Mouse (Mus musculus): ENCODE measurements around the gene 1700016K19Rik. TPM values are rescaled to one million over a fixed set of nuclear protein-coding genes. Genes with fewer than 3 reads are reported as not detected.

1700016K19Rik gene
- polyA plus RNA-seq (2014; fragmentation: Nextera tagmentation; extraction: Ambion mirVana): 1.2 and 1.7 TPM in 2 replicates

DNA sequence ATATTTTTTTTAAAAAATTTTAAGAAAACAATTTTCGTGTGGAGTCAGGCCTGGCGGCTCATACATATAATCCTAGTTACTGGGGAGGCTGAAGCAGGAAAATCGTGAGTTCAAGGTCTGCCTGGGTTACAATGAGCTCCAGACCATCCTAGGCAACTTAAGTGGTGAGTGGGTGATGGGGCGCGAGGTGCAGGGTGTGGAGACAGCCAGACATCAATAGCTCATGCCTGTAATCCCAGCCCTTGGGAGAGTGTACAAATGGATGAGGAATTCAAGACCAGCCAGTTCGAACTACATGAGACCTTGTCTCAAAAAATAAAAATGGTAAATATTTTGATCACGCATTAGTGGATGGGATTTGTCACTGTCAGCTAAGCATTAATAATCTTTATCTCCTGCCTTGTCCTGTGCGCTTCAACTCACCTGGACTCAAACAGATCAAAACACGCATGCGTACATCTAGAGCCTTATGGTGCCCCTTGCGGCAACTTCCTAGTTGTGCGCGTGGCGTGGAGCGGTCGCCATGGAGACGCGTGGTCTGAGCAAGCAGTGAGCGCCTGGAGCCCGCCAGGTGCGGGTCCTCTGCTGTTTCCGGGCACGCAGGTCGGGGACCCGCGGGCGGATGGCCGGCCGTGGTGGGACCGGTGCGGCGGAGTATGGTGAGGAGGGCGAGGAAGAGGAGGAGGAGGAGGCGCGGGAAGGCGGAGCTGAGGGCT, at the start of gene 1700016K19Rik:
Gene 1700016K19Rik (plus strand): TSS at position 473 of the 716 bp plus-strand sequence.
- no peaks in the 10 kb centered on the region for H3K4me1 ChIP-seq (ENCODE audit: control insufficient read depth, insufficient read depth, low read length)
- no peaks in the 10 kb centered on the region for H3K36me3 ChIP-seq (ENCODE audit: control insufficient read depth, insufficient read depth, low read length)
- ATAC-seq (ENCODE audit: low read depth): peak; percentile 87
- 12% methylated on average over 36 of the region's 36 CpGs for WGBS
- H3K4me3 ChIP-seq (ENCODE audit: low read depth, low read length): peak within 1 kb of the TSS; percentile 48
- H3K27ac ChIP-seq (ENCODE audit: low read depth, low read length): no peak within 1 kb of the TSS
- peak within 1 kb of the TSS; percentile 76 for H3K4me2 ChIP-seq (ENCODE audit: low read depth, low read length)
- no peaks in the 10 kb centered on the region; the same call in 1 of the 2 replicates for H3K27me3 ChIP-seq (ENCODE audit: control insufficient read depth, insufficient read depth, low read length)
- no peaks in the 10 kb centered on the region for H3K9me3 ChIP-seq (ENCODE audit: control insufficient read depth, low read length)
- H3K9ac ChIP-seq (replicated peaks; ENCODE audit: low read depth, low read length): peak within 1 kb of the TSS; percentile 48

DNA sequence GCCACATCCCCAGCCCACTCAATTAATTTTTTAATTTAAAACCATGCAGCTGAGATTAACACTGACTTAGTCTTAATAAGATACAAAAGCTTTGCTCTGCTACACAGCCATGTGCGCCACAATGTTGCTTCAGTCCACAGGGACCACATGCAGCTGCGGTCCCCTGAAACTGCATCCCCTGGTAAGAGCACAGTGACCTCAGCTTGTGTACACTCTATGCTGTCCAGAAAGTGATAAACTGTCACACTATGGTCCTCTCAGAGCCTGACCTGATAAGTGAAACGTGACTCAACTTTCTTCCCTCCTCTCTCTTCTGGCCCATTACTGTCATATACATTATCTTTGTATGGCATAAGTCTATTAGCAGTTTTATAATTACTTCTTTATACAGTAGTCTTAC, 49.3 kb upstream of the 1700016K19Rik start:
- H3K4me3 ChIP-seq (ENCODE audit: low read depth, low read length): no peak overlapping the region
- peaks cover 12% of the 10 kb centered on the region; the same call in 1 of the 2 replicates for H3K4me1 ChIP-seq (ENCODE audit: control insufficient read depth, insufficient read depth, low read length)
- WGBS: 43% methylated on average over 3 of the region's 3 CpGs
- no peak for ATAC-seq (ENCODE audit: low read depth)
- no peak overlapping the region for H3K27ac ChIP-seq (ENCODE audit: low read depth, low read length)
- no peaks in the 10 kb centered on the region for H3K36me3 ChIP-seq (ENCODE audit: control insufficient read depth, insufficient read depth, low read length)
- H3K4me2 ChIP-seq (ENCODE audit: low read depth, low read length): no peak overlapping the region
- no peaks in the 10 kb centered on the region for H3K9me3 ChIP-seq (ENCODE audit: control insufficient read depth, low read length)
- H3K27me3 ChIP-seq (ENCODE audit: control insufficient read depth, insufficient read depth, low read length): no peaks in the 10 kb centered on the region
- H3K9ac ChIP-seq (replicated peaks; ENCODE audit: low read depth, low read length): no peak overlapping the region

DNA sequence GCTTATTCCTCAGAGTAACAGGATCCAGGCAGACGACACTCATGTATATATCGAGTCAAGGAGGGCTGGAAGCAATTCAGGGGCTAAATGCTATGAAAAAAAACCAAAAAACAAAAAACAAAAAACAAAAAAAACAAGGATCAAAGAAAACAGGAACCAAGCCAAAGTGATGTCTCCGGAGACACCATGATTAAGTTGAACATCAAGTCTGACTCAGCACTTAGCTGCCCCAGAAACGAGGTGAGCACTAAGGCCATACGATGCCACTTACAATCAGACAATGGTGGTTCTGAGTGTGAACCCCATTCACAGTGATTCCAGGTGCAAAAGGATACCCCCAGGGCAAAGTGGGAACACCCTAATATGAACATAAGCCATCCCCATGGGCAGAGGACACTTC, 47.8 kb upstream of the 1700016K19Rik start:
- 80% methylated on average over 5 of the region's 5 CpGs for WGBS
- no peak overlapping the region for H3K4me2 ChIP-seq (ENCODE audit: low read depth, low read length)

DNA sequence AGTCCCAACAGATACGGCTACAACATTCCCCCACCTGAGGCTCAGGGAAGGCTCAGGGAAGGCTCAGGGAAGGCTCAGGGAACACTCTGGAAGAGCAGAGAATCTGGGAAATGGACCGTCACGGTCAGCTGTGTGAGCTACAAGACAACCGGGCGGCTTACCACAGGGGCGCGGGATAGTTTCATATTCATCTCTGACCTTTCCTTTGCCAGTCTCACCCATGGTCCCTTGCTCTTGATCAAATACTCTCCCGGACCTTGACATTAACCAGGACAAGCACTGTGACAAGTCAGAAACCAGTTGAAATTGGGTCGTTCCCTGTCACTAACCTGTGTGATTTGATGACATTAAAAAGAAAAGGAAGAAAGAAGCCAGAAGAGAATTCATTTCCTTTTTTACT, 44.8 kb upstream of the 1700016K19Rik start:
- H3K27me3 ChIP-seq (ENCODE audit: control insufficient read depth, insufficient read depth, low read length): no peaks in the 10 kb centered on the region
- no peaks in the 10 kb centered on the region for H3K4me1 ChIP-seq (ENCODE audit: control insufficient read depth, insufficient read depth, low read length)
- H3K36me3 ChIP-seq (ENCODE audit: control insufficient read depth, insufficient read depth, low read length): no peaks in the 10 kb centered on the region
- no peak overlapping the region for H3K4me3 ChIP-seq (ENCODE audit: low read depth, low read length)
- 93% methylated on average over 9 of the region's 9 CpGs for WGBS
- H3K27ac ChIP-seq (ENCODE audit: low read depth, low read length): no peak overlapping the region
- ATAC-seq (ENCODE audit: low read depth): no peak
- H3K9me3 ChIP-seq (ENCODE audit: control insufficient read depth, low read length): no peaks in the 10 kb centered on the region
- no peak overlapping the region for H3K9ac ChIP-seq (replicated peaks; ENCODE audit: low read depth, low read length)
- no peak overlapping the region for H3K4me2 ChIP-seq (ENCODE audit: low read depth, low read length)

More for the DNA sequence above, 47.8 kb upstream of the 1700016K19Rik start:
- Histone ChIP-seq H3K27ac (ENCODE audit: low read depth, low read length) (no peak overlapping the region), H3K9me3 (ENCODE audit: control insufficient read depth, low read length) (no peaks in the 10 kb centered on the region), H3K36me3 (ENCODE audit: control insufficient read depth, insufficient read depth, low read length) (no peaks in the 10 kb centered on the region), H3K4me3 (ENCODE audit: low read depth, low read length) (no peak overlapping the region), H3K9ac (replicated peaks; ENCODE audit: low read depth, low read length) (no peak overlapping the region), H3K4me1 (ENCODE audit: control insufficient read depth, insufficient read depth, low read length) (peaks cover 9% of the 10 kb centered on the region; the same call in 1 of the 2 replicates), H3K27me3 (ENCODE audit: control insufficient read depth, insufficient read depth, low read length) (no peaks in the 10 kb centered on the region)
- ATAC-seq (ENCODE audit: low read depth): no peak

DNA sequence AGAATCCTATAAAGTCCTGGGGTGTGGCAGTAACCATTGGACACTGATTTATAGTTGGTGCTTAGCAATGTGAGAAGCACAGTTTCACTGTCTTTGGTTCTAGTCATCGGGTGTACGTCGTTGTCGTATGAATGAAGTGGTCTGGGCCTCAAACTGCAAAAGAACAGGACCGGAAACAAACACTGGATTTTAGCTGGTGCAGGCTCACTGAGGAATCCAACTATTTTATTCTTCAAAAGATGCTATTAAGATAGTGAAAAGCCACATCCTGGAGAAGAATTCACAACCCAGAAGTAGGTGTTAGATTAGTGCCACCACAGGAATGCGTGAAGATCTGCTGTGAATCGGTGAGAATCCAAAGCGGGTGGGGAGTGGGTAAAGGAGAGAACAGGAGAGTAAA, 43.1 kb upstream of the 1700016K19Rik start:
- Histone ChIP-seq H3K4me2 (ENCODE audit: low read depth, low read length) (no peak overlapping the region), H3K27ac (ENCODE audit: low read depth, low read length) (no peak overlapping the region), H3K4me3 (ENCODE audit: low read depth, low read length) (no peak overlapping the region), H3K4me1 (ENCODE audit: control insufficient read depth, insufficient read depth, low read length) (no peaks in the 10 kb centered on the region), H3K27me3 (ENCODE audit: control insufficient read depth, insufficient read depth, low read length) (no peaks in the 10 kb centered on the region), H3K9me3 (ENCODE audit: control insufficient read depth, low read length) (no peaks in the 10 kb centered on the region), H3K9ac (replicated peaks; ENCODE audit: low read depth, low read length) (no peak overlapping the region), H3K36me3 (ENCODE audit: control insufficient read depth, insufficient read depth, low read length) (no peaks in the 10 kb centered on the region)
- ATAC-seq (ENCODE audit: low read depth): no peak
- 43% methylated on average over 8 of the region's 8 CpGs for WGBS

DNA sequence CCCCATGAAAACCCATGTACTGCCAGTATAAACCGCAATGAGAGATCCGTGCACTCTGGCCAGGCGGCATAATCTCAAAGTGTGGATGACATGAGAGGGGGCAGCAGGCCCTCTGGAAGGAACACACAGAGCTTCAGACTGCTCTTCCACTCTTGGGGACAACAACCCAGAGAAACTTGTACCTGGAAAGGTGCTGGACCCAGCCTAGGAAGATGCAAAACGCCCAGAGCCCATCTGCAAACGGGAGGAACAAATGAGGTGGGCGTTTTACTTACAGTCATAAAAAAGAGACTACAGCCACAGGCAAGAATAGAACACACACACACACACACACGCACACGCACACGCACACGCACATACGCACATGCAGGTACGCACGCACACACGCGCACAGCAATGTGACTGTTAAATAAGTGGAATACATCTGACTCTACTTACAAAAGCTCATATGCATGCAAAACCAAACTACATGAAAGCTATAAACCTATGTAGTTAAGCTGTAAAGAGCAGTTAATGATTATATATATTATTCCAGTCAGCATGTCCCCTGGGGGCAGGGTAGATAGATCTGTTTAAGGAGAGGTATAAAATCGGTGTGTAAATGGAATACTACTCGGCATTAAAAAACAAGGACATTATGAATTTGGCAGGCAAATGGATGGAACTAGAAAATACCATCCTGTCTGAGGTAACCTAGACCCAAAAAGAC, 42.4 kb upstream of the 1700016K19Rik start:
- H3K27me3 ChIP-seq (ENCODE audit: control insufficient read depth, insufficient read depth, low read length): no peaks in the 10 kb centered on the region
- no peaks in the 10 kb centered on the region for H3K36me3 ChIP-seq (ENCODE audit: control insufficient read depth, insufficient read depth, low read length)
- no peak overlapping the region for H3K4me3 ChIP-seq (ENCODE audit: low read depth, low read length)
- ATAC-seq (ENCODE audit: low read depth): no peak
- no peak overlapping the region for H3K27ac ChIP-seq (ENCODE audit: low read depth, low read length)
- WGBS: 70% methylated on average over 17 of the region's 17 CpGs
- no peak overlapping the region for H3K9ac ChIP-seq (replicated peaks; ENCODE audit: low read depth, low read length)
- H3K9me3 ChIP-seq (ENCODE audit: control insufficient read depth, low read length): no peaks in the 10 kb centered on the region
- H3K4me2 ChIP-seq (ENCODE audit: low read depth, low read length): no peak overlapping the region
- no peaks in the 10 kb centered on the region for H3K4me1 ChIP-seq (ENCODE audit: control insufficient read depth, insufficient read depth, low read length)

DNA sequence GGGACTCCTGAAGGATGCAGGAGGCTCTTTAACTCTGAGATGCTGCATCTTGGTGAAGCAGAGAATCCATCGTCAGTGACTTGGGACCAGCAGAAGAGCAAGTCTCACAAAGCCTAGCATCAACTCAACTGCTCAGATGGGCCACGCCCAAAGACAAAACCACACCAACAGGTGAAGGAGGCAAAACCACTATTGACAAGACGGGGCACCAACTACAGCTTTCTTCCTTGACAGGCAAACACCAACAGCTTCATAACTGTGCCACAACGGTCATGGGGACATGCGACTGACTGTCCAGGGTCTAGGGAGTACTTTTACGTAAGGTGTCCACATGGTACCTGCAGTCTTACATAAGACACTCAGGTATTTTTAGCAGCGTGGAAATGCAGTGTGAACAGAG, 37.9 kb upstream of the 1700016K19Rik start:
- WGBS: 95% methylated on average over 7 of the region's 7 CpGs
- peaks cover 2% of the 10 kb centered on the region; the same call in 1 of the 2 replicates for H3K27me3 ChIP-seq (ENCODE audit: control insufficient read depth, insufficient read depth, low read length)
- H3K9me3 ChIP-seq (ENCODE audit: control insufficient read depth, low read length): no peaks in the 10 kb centered on the region
- H3K4me1 ChIP-seq (ENCODE audit: control insufficient read depth, insufficient read depth, low read length): peaks cover 21% of the 10 kb centered on the region
- no peak overlapping the region for H3K4me3 ChIP-seq (ENCODE audit: low read depth, low read length)
- H3K36me3 ChIP-seq (ENCODE audit: control insufficient read depth, insufficient read depth, low read length): no peaks in the 10 kb centered on the region
- no peak overlapping the region for H3K9ac ChIP-seq (replicated peaks; ENCODE audit: low read depth, low read length)
- no peak for ATAC-seq (ENCODE audit: low read depth)
- H3K27ac ChIP-seq (ENCODE audit: low read depth, low read length): no peak overlapping the region
- no peak overlapping the region for H3K4me2 ChIP-seq (ENCODE audit: low read depth, low read length)

DNA sequence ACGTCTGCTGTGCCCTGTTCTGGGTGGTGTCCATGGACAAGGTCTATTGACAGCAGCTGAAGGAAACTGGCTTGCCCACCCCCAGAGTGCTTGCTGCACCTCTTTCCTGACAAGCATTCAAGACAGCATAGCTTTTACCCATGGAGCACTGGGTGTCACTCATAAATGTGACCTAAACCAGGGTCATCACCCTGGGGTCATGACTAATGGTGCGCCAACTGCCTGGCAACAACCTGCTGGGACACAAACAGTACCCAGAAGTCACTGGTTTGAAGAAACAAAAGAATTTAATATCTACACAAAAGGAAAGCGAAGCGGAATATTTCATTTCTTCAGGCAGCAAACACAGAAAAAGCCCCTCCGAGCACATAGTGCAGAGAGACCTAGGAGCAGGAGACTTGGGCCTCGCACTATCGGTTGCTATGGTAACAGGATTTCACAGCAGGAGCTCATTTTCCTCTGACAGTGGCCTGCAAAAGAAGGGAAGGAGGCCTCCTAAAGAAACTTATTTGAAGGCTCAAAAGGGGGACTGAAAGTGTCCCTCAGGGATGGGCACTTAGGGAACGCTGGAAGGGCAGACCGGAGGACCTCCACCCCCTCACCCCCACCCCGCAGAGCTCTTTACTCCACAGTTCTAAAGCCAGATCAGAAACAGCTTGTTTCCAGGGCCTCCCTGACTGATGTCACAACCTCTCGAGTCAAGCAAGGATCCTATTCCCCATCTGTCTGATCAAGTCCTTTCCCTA, 35.8 kb upstream of the 1700016K19Rik start:
- H3K27me3 ChIP-seq (ENCODE audit: control insufficient read depth, insufficient read depth, low read length): peaks cover 2% of the 10 kb centered on the region; the same call in 1 of the 2 replicates
- peak overlapping the region; percentile 39; the same call in 1 of the 2 replicates for H3K27ac ChIP-seq (ENCODE audit: low read depth, low read length)
- ATAC-seq (ENCODE audit: low read depth): no peak; the same call in 1 of the 2 replicates
- peaks cover 24% of the 10 kb centered on the region for H3K4me1 ChIP-seq (ENCODE audit: control insufficient read depth, insufficient read depth, low read length)
- 0 out of 2 replicates have a peak overlapping the region, but pooled peaks have one; percentile 3 for H3K4me2 ChIP-seq (ENCODE audit: low read depth, low read length)
- no peak overlapping the region for H3K9ac ChIP-seq (replicated peaks; ENCODE audit: low read depth, low read length)
- H3K36me3 ChIP-seq (ENCODE audit: control insufficient read depth, insufficient read depth, low read length): no peaks in the 10 kb centered on the region
- H3K9me3 ChIP-seq (ENCODE audit: control insufficient read depth, low read length): no peaks in the 10 kb centered on the region
- WGBS: 11% methylated on average over 11 of the region's 11 CpGs
- H3K4me3 ChIP-seq (ENCODE audit: low read depth, low read length): no peak overlapping the region
